Mouse (Mus musculus) megakaryocyte, embryonic 14.5 days (primary cell): ENCODE measurements around the gene Spdl1. TPM values are rescaled to one million over a fixed set of nuclear protein-coding genes. Genes with fewer than 3 reads are reported as not detected.

Source experiments
- H3K27me3 ChIP-seq: replicated peaks from 2 replicates; pipeline ENCODE3; 2012; ENCODE audit warnings: inconsistent platforms
- H3K36me3 ChIP-seq: replicated peaks from 2 replicates; pipeline ENCODE3; 2012; ENCODE audit warnings: low read length, inconsistent platforms, mixed read lengths
- H3K4me1 ChIP-seq: 2 replicates; pipeline ENCODE4 v1.6.1; 2012; ENCODE audit warnings: inconsistent platforms
- H3K4me3 ChIP-seq: replicated peaks from 2 replicates; pipeline ENCODE3; 2012; ENCODE audit warnings: moderate library complexity, mild to moderate bottlenecking, inconsistent platforms
- H3K9me3 ChIP-seq: 2 replicates; pipeline ENCODE4 v1.6.1; 2012; ENCODE audit warnings: inconsistent platforms
- FLI1 ChIP-seq: IDR thresholded peaks from 2 replicates; pipeline ENCODE4 v1.6.1; 2012; ENCODE audit warnings: low read length, inconsistent platforms, mixed read lengths
- GATA1 ChIP-seq: IDR thresholded peaks from 3 replicates; pipeline ENCODE4 v1.6.1; 2012; ENCODE audit warnings: mixed read lengths, low read length, inconsistent platforms, borderline replicate concordance
- polyA plus RNA-seq: library from polyadenylated mRNA; stranded (reverse); fragments of >175 nt; gene quantifications from 2 replicates; pipeline ENCODE4 v1.2.3, GENCODE M21; 2012; ENCODE audit warnings: low replicate concordance; ENCODE audit not compliant: insufficient read depth

Spdl1 gene
- polyA plus RNA-seq, 1 experiment: 1.7 TPM

DNA sequence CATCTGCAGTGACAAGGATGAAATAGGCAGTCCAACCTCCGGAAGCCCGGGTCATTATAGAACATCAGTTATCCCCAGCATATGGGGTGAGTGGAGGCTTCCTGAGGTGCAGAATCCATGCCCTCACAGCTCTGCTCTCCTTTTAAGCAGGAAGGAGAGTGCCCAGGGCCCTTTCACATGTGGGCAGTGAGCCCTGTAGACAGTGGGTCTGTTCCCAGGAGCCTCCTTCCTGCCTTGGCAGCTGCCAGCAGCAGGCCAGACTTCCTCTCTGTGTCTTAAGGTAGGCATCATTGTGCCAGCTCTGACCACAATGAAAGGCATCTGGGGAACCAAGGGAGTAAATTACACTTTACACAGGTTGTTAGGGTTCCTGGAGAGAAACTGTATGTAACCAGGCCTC lies 64.0 kb downstream of the Spdl1 start:
- H3K36me3 ChIP-seq: peaks cover 23% of the 10 kb centered on the region

DNA sequence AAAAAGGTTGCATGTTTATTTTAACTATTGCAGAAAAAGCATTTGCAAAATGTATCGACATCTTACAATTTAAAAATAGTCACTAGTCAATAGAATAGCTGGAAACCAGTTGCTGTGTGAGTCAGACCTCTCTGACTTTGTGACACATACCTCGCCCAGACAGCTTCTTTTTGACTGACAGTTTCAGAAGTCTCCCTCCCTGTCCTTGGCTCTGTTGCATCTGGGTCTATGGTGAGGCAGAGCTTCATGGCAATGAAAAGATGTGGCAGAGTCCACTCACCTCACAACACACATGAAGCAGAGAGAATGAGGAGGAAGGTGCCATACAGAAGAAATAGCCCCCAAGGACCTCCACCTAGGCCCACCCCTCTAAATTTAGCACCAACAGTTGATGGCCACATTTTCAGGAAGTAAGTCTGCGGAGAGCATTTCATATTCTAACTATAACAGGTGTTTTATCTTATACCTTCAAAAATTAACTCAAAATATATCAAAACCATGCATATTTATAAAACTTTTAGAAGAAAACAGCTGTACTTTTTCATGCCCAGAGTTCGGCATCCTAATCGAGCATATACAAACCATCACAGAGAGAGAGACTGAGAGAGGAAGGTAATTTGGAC lies 69.6 kb downstream of the Spdl1 start:
- no peak overlapping the region for H3K4me3 ChIP-seq
- H3K9me3 ChIP-seq: peaks cover 9% of the 10 kb centered on the region
- TF ChIP-seq GATA1: no peak
- TF ChIP-seq FLI1: no peak
- H3K36me3 ChIP-seq: peaks cover 14% of the 10 kb centered on the region
- no peaks in the 10 kb centered on the region for H3K27me3 ChIP-seq
- H3K4me1 ChIP-seq: no peaks in the 10 kb centered on the region

More for the DNA sequence above, 64.0 kb downstream of the Spdl1 start:
- Histone ChIP-seq H3K4me1 (peaks cover 30% of the 10 kb centered on the region), H3K9me3 (peaks cover 9% of the 10 kb centered on the region), H3K4me3 (no peak overlapping the region), H3K27me3 (peaks cover 32% of the 10 kb centered on the region)
- TF ChIP-seq GATA1 (no peak), FLI1 (no peak)

DNA sequence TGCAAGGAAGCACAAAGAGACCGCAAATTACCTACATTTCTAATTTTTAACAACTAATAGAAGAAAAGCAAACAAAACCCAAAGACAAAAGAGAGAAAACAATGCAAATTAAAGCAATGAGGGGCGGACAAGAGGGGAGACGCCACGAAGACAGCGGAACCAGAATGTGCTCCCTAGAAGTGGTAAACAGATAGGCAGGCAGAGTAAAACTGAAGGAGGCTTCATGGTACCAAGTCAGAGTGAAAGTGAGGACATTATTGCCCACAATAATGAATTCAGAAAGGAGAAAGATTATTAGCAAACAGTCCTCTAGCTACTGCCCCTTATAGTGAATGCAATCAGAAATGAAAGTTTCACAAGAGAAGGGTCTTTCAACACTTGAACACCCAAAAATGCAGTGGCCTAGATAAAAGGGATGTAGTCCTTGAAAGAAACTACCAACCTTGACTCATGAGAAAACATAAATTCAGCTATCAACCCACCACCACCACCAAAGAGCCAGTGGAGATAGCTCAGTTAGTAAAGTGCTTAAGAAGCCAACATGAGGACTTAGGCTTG lies 70.8 kb downstream of the Spdl1 start:
- Histone ChIP-seq H3K4me1 (no peaks in the 10 kb centered on the region), H3K4me3 (no peak overlapping the region), H3K27me3 (no peaks in the 10 kb centered on the region), H3K9me3 (peaks cover 15% of the 10 kb centered on the region), H3K36me3 (peaks cover 24% of the 10 kb centered on the region)
- TF ChIP-seq FLI1 (no peak), GATA1 (no peak)

DNA sequence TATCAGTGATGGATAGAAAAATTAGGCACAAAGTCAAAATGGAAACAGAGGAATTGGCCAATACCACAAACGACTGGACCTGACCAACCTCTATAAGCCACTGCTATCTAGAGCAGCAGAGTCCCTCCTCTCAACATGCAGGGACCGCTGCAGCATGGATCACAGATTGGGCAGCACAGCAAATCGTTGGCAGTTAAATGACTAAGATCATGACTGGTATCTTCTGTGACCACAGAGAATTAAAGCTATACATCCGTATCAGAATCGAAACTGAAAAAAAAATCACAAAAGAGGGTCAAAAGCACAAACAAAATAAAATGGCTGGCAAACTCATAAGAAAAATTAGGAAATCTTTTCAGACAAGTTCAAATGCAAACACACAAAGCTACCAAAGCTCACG lies 71.3 kb downstream of the Spdl1 start:
- Histone ChIP-seq H3K27me3 (no peaks in the 10 kb centered on the region), H3K4me1 (no peaks in the 10 kb centered on the region), H3K9me3 (peaks cover 17% of the 10 kb centered on the region), H3K4me3 (no peak overlapping the region), H3K36me3 (peaks cover 29% of the 10 kb centered on the region)
- TF ChIP-seq GATA1 (no peak), FLI1 (no peak)

DNA sequence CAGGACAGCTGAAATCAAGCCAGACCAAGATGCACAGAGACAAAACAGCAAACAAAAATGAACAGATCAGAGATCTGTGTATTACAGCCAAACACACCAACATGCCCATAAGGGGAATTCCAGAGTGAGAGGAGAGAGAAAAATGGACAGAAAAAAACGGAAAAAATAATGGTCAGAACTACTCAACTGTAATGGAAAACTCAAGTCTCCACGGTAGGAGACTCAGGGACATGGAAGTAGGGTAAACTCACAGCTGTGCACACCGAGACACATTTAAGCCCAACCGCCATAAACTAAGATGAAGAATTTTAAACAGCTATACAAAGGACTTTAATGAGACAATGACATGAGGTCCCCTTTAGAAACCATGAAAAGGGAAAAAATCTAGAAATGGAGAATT lies 73.9 kb downstream of the Spdl1 start:
- Histone ChIP-seq H3K4me1 (no peaks in the 10 kb centered on the region), H3K4me3 (no peak overlapping the region), H3K9me3 (peaks cover 8% of the 10 kb centered on the region; the same call in 1 of the 2 replicates), H3K36me3 (peaks cover 37% of the 10 kb centered on the region), H3K27me3 (no peaks in the 10 kb centered on the region)
- TF ChIP-seq FLI1: no peak
- TF ChIP-seq GATA1: no peak

Other genes with a start within 250 kb of the Spdl1 start
- 4.7 and 15.1 TPM in 2 replicates for gene Dock2, start 49.7 kb downstream of the Spdl1 start, polyA plus RNA-seq